Mouse (Mus musculus) E14TG2a.4 (cell line): Measurements from ENCODE around the gene Brca1.

ENCODE experiments used
- H3K27me3 ChIP-seq: 2 replicates; pipeline ENCODE4 v1.6.1; 2014; ENCODE audit warnings: low read length, control low read depth; ENCODE audit not compliant: insufficient read depth
- H3K36me3 ChIP-seq: 2 replicates; pipeline ENCODE4 v1.6.1; 2014; ENCODE audit warnings: low read length, control low read depth; ENCODE audit not compliant: insufficient read depth
- H3K4me1 ChIP-seq: replicated peaks from 2 replicates; pipeline ENCODE4 v1.6.1; 2014; ENCODE audit warnings: low read depth, low read length, control low read depth
- H3K4me3 ChIP-seq: replicated peaks from 2 replicates; pipeline ENCODE4 v1.5.1; 2014; ENCODE audit warnings: mild to moderate bottlenecking, low read length
- H3K9me3 ChIP-seq: 2 replicates; pipeline ENCODE4 v1.6.1; 2014; ENCODE audit warnings: low read length, control low read depth
- CTCF ChIP-seq: conservative IDR thresholded peaks from 2 replicates; pipeline ENCODE4 v1.5.1; 2014; ENCODE audit warnings: low read length
- NANOG ChIP-seq: IDR thresholded peaks from 2 replicates; pipeline ENCODE4 v1.6.1; 2014; ENCODE audit warnings: borderline replicate concordance, low read length, mixed read lengths
- POU5F1 ChIP-seq: IDR thresholded peaks from 2 replicates; pipeline ENCODE4 v1.6.1; 2014; ENCODE audit warnings: low read length, borderline replicate concordance

Brca1 gene

DNA sequence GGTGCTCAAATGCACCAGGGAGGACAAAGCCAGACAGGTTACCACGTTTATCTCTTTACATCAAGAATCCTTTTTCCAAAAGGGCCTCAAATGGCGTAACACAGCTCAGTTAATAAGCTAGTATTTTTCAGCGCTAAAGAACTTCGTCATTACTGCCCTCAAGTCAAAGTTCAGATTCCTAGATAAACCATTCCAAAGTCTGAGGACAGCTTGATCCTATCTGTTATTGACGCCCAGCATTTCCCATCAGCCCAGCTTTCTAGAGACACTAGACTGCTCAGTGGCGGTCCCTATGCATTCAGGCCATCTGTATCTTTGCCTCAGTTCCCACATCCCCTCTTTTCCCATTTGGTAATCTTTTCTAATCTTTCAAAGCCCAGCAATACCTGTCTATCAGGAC, 32.4 kb downstream of the Brca1 start:
- H3K9me3 ChIP-seq, result no peaks in the 10 kb centered on the region
- H3K36me3 ChIP-seq, result peaks cover 96% of the 10 kb centered on the region
- H3K4me1 ChIP-seq, result 0 out of 2 replicates have a peak, but pooled peaks cover 8% of the 10 kb centered on the region
- H3K4me3 ChIP-seq, result no peak overlapping the region
- no peaks in the 10 kb centered on the region for H3K27me3 ChIP-seq
- TF ChIP-seq NANOG (no peak), CTCF (no peak), POU5F1 (no peak)

DNA sequence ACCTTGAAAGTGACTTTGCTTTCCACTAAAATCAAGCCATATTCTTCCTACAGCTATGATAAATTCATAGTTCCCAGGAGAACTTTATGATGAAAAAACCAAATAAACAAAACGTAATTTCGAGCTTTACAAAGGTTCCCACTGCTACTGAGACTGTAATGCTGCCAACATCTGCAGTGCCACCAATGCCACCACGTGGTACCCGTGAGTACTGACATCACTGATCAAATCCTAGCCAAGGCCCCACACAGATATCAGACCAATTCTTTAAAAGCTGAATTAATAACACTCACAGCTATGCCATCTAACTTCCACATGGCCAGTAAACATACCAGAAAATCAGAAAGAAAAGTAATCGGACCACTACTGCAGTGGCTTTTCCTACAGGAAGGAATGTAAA, 32.8 kb downstream of the Brca1 start:
- Histone ChIP-seq H3K36me3 (peaks cover 96% of the 10 kb centered on the region), H3K27me3 (no peaks in the 10 kb centered on the region), H3K4me3 (no peak overlapping the region), H3K9me3 (no peaks in the 10 kb centered on the region), H3K4me1 (0 out of 2 replicates have a peak, but pooled peaks cover 8% of the 10 kb centered on the region)
- TF ChIP-seq NANOG (no peak), POU5F1 (no peak), CTCF (no peak)

DNA sequence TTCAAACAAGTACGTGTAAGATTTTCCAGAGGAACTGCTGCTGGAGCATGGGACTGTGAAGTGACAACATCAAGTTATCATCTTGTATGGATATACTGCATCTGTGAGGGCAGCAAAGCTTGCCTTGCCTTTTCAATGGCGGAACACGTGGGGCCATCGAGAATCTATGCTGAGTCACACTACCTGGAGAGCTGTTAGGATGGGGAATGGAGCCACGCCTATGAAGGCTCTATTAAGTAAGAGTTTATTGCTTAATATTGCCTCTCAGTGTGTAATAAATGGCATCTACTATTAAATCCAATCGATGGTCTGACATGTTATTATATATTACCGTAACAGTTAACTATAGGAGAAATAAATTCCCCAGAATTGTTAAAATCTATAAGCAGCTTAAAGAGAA, 44.7 kb downstream of the Brca1 start:
- H3K27me3 ChIP-seq, result no peaks in the 10 kb centered on the region
- no peak overlapping the region for H3K4me3 ChIP-seq

GRCm38 (mm10) chr11:101506269-101506780, 45.4 kb downstream of the Brca1 start:
- no peaks in the 10 kb centered on the region for H3K9me3 ChIP-seq
- no peaks in the 10 kb centered on the region for H3K27me3 ChIP-seq
- no peak overlapping the region for H3K4me3 ChIP-seq
- H3K36me3 ChIP-seq, result peaks cover 100% of the 10 kb centered on the region
- TF ChIP-seq POU5F1, result no peak
- TF ChIP-seq CTCF, result no peak
- TF ChIP-seq NANOG, result no peak
- peaks cover 11% of the 10 kb centered on the region for H3K4me1 ChIP-seq

More for the DNA sequence above, 44.7 kb downstream of the Brca1 start:
- TF ChIP-seq POU5F1 (no peak), NANOG (no peak), CTCF (no peak)
- H3K9me3 ChIP-seq, result no peaks in the 10 kb centered on the region
- peaks cover 100% of the 10 kb centered on the region for H3K36me3 ChIP-seq
- peaks cover 11% of the 10 kb centered on the region for H3K4me1 ChIP-seq

GRCm38 (mm10) chr11:101486126-101486525, 65.6 kb downstream of the Brca1 start:
- H3K4me1 ChIP-seq, result peaks cover 24% of the 10 kb centered on the region
- no peaks in the 10 kb centered on the region for H3K9me3 ChIP-seq
- H3K27me3 ChIP-seq, result no peaks in the 10 kb centered on the region
- TF ChIP-seq POU5F1 (no peak), NANOG (no peak), CTCF (no peak)
- peaks cover 58% of the 10 kb centered on the region for H3K36me3 ChIP-seq
- H3K4me3 ChIP-seq, result no peak overlapping the region

- Histone ChIP-seq H3K9me3 (no peaks in the 10 kb centered on the region), H3K4me1 (peaks cover 30% of the 10 kb centered on the region), H3K27me3 (no peaks in the 10 kb centered on the region), H3K36me3 (peaks cover 53% of the 10 kb centered on the region), H3K4me3 (no peak overlapping the region)
- TF ChIP-seq CTCF, result no peak
- TF ChIP-seq NANOG, result no peak
- TF ChIP-seq POU5F1, result no peak
Measured at GRCm38 (mm10) chr11:101485509-101486028, 66.2 kb downstream of the Brca1 start.

DNA sequence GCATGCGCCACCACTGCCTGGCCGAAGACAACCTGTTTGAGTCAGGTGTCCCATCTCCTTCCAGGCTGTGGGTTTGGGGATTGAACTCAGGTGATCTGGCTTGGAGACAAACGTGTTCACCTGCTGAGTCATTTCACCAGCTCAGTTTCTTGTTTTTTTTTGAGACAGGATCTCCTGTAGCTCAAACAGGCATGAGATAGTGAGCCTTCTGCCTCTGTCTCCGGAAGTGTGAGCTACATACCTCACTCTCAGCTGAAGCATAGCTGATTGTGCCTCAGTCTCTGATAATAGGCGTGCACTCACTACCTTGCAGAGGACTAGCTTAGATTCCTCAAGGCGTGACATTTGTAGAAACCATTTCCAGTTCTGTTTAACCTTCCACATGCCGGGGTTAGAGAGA, 66.9 kb downstream of the Brca1 start:
- TF ChIP-seq POU5F1, result no peak
- TF ChIP-seq CTCF, result no peak
- no peak for TF ChIP-seq NANOG
- no peaks in the 10 kb centered on the region for H3K9me3 ChIP-seq

GRCm38 (mm10) chr11:101484245-101484644, 67.5 kb downstream of the Brca1 start:
- Histone ChIP-seq H3K36me3 (peaks cover 40% of the 10 kb centered on the region), H3K9me3 (no peaks in the 10 kb centered on the region), H3K27me3 (no peaks in the 10 kb centered on the region), H3K4me1 (peaks cover 43% of the 10 kb centered on the region), H3K4me3 (no peak overlapping the region)
- TF ChIP-seq POU5F1 (no peak), CTCF (no peak), NANOG (no peak)

More for the DNA sequence above, 66.9 kb downstream of the Brca1 start:
- Histone ChIP-seq H3K36me3 (peaks cover 45% of the 10 kb centered on the region), H3K27me3 (no peaks in the 10 kb centered on the region), H3K4me1 (peaks cover 37% of the 10 kb centered on the region), H3K4me3 (no peak overlapping the region)

DNA sequence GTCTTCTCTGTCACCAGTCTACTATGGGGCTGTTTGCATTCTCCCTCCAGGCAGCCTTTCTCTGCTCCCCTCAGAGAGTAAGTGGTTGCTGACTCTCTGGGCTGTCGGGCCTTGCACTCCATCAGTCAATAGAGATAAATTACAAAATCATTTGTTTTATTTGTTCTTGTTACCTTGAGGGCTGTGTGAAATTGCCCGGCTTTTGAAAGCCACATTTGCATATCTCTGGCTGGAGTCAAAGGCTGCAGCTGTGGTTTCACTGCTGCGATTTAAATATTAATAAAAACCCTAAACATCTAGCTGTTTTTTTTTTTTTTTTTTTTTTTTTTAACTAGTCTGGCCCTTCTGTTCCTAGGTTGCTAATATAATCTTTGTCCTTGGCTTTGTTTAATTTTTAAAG, 68.0 kb downstream of the Brca1 start:
- peaks cover 35% of the 10 kb centered on the region for H3K36me3 ChIP-seq
- H3K4me1 ChIP-seq, result peaks cover 47% of the 10 kb centered on the region
- TF ChIP-seq NANOG (no peak), CTCF (no peak), POU5F1 (no peak)
- no peaks in the 10 kb centered on the region for H3K9me3 ChIP-seq
- H3K27me3 ChIP-seq, result no peaks in the 10 kb centered on the region
- no peak overlapping the region for H3K4me3 ChIP-seq
